Mouse (Mus musculus) MEL (cell line): Measurements from ENCODE around the gene Smurf1. TPM values are rescaled to one million over a fixed set of nuclear protein-coding genes. Genes with fewer than 3 reads are reported as not detected.

Experiments
- DNase-seq: peaks from one replicate; pipeline ENCODE4 v3.0.0; 2011; ENCODE audit warnings: low read depth, low spot score
- H3K27ac ChIP-seq: 2 replicates; pipeline ENCODE4 v1.5.1; 2012; ENCODE audit warnings: low read depth, mild to moderate bottlenecking, control low read depth, low read length, moderate library complexity; ENCODE audit not compliant: control insufficient read depth
- H3K27me3 ChIP-seq, 2 experiments: fragments of 150-350 bp in 1 of 2; sonication (generic) in 1 of 2; 2 replicates each; pipeline ENCODE4 v1.6.1; 2012; ENCODE audit warnings: low read length in 2 of 2, mild to moderate bottlenecking in 2 of 2, improper control_type of control experiment in 1 of 2, moderate library complexity in 1 of 2; ENCODE audit not compliant: insufficient read depth in 2 of 2, control insufficient read depth in 1 of 2
- H3K36me3 ChIP-seq, 2 experiments: 2 replicates each; pipeline ENCODE4 v1.6.1; 2012 to 2014; ENCODE audit warnings: low read length in 2 of 2, improper control_type of control experiment in 1 of 2, inconsistent platforms in 1 of 2, mild to moderate bottlenecking in 1 of 2; ENCODE audit not compliant: insufficient read depth in 2 of 2, control insufficient read depth in 1 of 2
- H3K4me1 ChIP-seq, 2 experiments: fragments of 150-350 bp in 1 of 2; sonication (generic) in 1 of 2; 2 replicates each; pipeline ENCODE4 v1.6.1; 2012; ENCODE audit warnings: low read length in 2 of 2, improper control_type of control experiment in 1 of 2, mild to moderate bottlenecking in 1 of 2; ENCODE audit not compliant: insufficient read depth in 2 of 2, control insufficient read depth in 1 of 2
- H3K4me3 ChIP-seq, 2 experiments: fragments of 150-350 bp in 1 of 2; sonication (generic) in 1 of 2; 2 replicates each; pipeline ENCODE4 v1.5.1; 2012; ENCODE audit warnings: low read depth in 2 of 2, low read length in 2 of 2, mild to moderate bottlenecking in 2 of 2, moderate library complexity in 2 of 2, control low read depth in 1 of 2, improper control_type of control experiment in 1 of 2; ENCODE audit not compliant: control insufficient read depth in 1 of 2, insufficient read depth in 1 of 2
- H3K79me2 ChIP-seq: 2 replicates; pipeline ENCODE4 v1.6.1; 2012; ENCODE audit warnings: mild to moderate bottlenecking, low read length, moderate library complexity; ENCODE audit not compliant: control insufficient read depth, poor library complexity, insufficient read depth
- H3K9ac ChIP-seq: 2 replicates; pipeline ENCODE4 v1.6.1; 2012; ENCODE audit warnings: low read depth, mild to moderate bottlenecking, control low read depth, low read length, moderate library complexity; ENCODE audit not compliant: control insufficient read depth, poor library complexity, severe bottlenecking
- H3K9me3 ChIP-seq: fragments of 150-350 bp; sonication (generic); replicated peaks from 2 replicates; pipeline ENCODE4 v1.6.1; 2012; ENCODE audit warnings: mild to moderate bottlenecking, low read length, improper control_type of control experiment, moderate library complexity; ENCODE audit not compliant: insufficient read depth
- BHLHE40 ChIP-seq: IDR thresholded peaks from 2 replicates; pipeline ENCODE4 v1.6.1; 2012; ENCODE audit warnings: low read depth, mild to moderate bottlenecking, inconsistent platforms, low read length, improper control_type of control experiment, borderline replicate concordance
- CHD1 ChIP-seq: IDR thresholded peaks from 2 replicates; pipeline ENCODE4 v1.6.1; 2012; ENCODE audit warnings: low read depth, mild to moderate bottlenecking, inconsistent platforms, low read length, improper control_type of control experiment
- ELF1 ChIP-seq: IDR thresholded peaks from 2 replicates; pipeline ENCODE4 v1.6.1; 2014; ENCODE audit warnings: low read depth, mild to moderate bottlenecking, inconsistent platforms, low read length, improper control_type of control experiment, moderate library complexity
- GATA1 ChIP-seq: IDR thresholded peaks from 2 replicates; pipeline ENCODE4 v1.6.1; 2011; ENCODE audit warnings: low read depth, low read length, improper control_type of control experiment
- HCFC1 ChIP-seq: IDR thresholded peaks from 2 replicates; pipeline ENCODE4 v1.6.1; 2012; ENCODE audit warnings: low read depth, mild to moderate bottlenecking, inconsistent platforms, low read length, improper control_type of control experiment, moderate library complexity
- JUND ChIP-seq: IDR thresholded peaks from 2 replicates; pipeline ENCODE4 v1.6.1; 2011; ENCODE audit warnings: low read depth, mild to moderate bottlenecking, improper control_type of control experiment, low read length
- KAT2A ChIP-seq: conservative IDR thresholded peaks from 2 replicates; pipeline ENCODE4 v1.6.1; 2012; ENCODE audit warnings: low read depth, low read length, improper control_type of control experiment, inconsistent platforms
- MAFK ChIP-seq: IDR thresholded peaks from 2 replicates; pipeline ENCODE4 v1.6.1; 2011; ENCODE audit warnings: low read depth, mild to moderate bottlenecking, low read length, improper control_type of control experiment, borderline replicate concordance
- MAX ChIP-seq: IDR thresholded peaks from 2 replicates; pipeline ENCODE4 v1.6.1; 2011; ENCODE audit warnings: low read length, improper control_type of control experiment
- MYB ChIP-seq: IDR thresholded peaks from 2 replicates; pipeline ENCODE4 v1.6.1; 2011; ENCODE audit warnings: mild to moderate bottlenecking, low read depth, low read length, improper control_type of control experiment
- NRF1 ChIP-seq: IDR thresholded peaks from 2 replicates; pipeline ENCODE4 v1.6.1; 2014; ENCODE audit warnings: low read depth, mild to moderate bottlenecking, inconsistent platforms, low read length, improper control_type of control experiment, moderate library complexity; ENCODE audit not compliant: poor library complexity, insufficient read depth, severe bottlenecking
- POLR2AphosphoS5 ChIP-seq: IDR thresholded peaks from 2 replicates; pipeline ENCODE4 v1.6.1; 2012; ENCODE audit warnings: low read depth, borderline replicate concordance, mild to moderate bottlenecking, inconsistent platforms, low read length, moderate library complexity, mixed read lengths
- RCOR1 ChIP-seq: IDR thresholded peaks from 2 replicates; pipeline ENCODE4 v1.6.1; 2012; ENCODE audit warnings: low read depth, mild to moderate bottlenecking, inconsistent platforms, low read length, improper control_type of control experiment
- TAL1 ChIP-seq: IDR thresholded peaks from 2 replicates; pipeline ENCODE4 v1.6.1; 2012; ENCODE audit warnings: mild to moderate bottlenecking, inconsistent platforms, low read length, moderate library complexity, mixed read lengths
- TBP ChIP-seq: IDR thresholded peaks from 2 replicates; pipeline ENCODE4 v1.8.0; 2011; ENCODE audit warnings: low read depth, low read length, improper control_type of control experiment
- TCF12 ChIP-seq: IDR thresholded peaks from 2 replicates; pipeline ENCODE4 v1.6.1; 2014; ENCODE audit warnings: low read depth, mild to moderate bottlenecking, inconsistent platforms, low read length, improper control_type of control experiment, moderate library complexity
- USF1 ChIP-seq: IDR thresholded peaks from 2 replicates; pipeline ENCODE4 v1.6.1; 2014; ENCODE audit warnings: low read depth, mild to moderate bottlenecking, inconsistent platforms, low read length, improper control_type of control experiment, moderate library complexity
- USF2 ChIP-seq, 2 experiments: IDR thresholded peaks; 2 replicates each; pipeline ENCODE4 v1.6.1; 2011 to 2012; ENCODE audit warnings: improper control_type of control experiment in 2 of 2, low read length in 2 of 2, borderline replicate concordance in 1 of 2, inconsistent platforms in 1 of 2, low read depth in 1 of 2, mild to moderate bottlenecking in 1 of 2; ENCODE audit not compliant: insufficient read depth in 1 of 2
- ZC3H11A ChIP-seq: IDR thresholded peaks from 2 replicates; pipeline ENCODE4 v1.6.1; 2012; ENCODE audit warnings: low read depth, mild to moderate bottlenecking, inconsistent platforms, low read length, improper control_type of control experiment
- polyA plus RNA-seq, 2 experiments: library from polyadenylated mRNA; stranded (reverse) in 1 of 2; unstranded in 1 of 2; fragments of >175 nt in 1 of 2; fragments of >200 nt in 1 of 2; gene quantifications; 2 replicates each; pipeline versions ENCODE4 v1.2.1 to v1.2.4; 2012; ENCODE audit warnings: low replicate concordance in 2 of 2, low read depth in 1 of 2; ENCODE audit not compliant: insufficient read length in 2 of 2, insufficient read depth in 1 of 2, missing spikeins in 1 of 2
- total RNA-seq: library from RNA; depleted of rRNA; stranded (reverse); fragments of 300-350 nt; gene quantifications from 2 replicates; pipeline ENCODE4 v1.2.3, GENCODE M21; 2012; rRNA removed

Gene Smurf1
- total and polyA plus RNA-seq, 3 experiments, result 4.0 to 10.6 TPM; not detected in 1

DNA sequence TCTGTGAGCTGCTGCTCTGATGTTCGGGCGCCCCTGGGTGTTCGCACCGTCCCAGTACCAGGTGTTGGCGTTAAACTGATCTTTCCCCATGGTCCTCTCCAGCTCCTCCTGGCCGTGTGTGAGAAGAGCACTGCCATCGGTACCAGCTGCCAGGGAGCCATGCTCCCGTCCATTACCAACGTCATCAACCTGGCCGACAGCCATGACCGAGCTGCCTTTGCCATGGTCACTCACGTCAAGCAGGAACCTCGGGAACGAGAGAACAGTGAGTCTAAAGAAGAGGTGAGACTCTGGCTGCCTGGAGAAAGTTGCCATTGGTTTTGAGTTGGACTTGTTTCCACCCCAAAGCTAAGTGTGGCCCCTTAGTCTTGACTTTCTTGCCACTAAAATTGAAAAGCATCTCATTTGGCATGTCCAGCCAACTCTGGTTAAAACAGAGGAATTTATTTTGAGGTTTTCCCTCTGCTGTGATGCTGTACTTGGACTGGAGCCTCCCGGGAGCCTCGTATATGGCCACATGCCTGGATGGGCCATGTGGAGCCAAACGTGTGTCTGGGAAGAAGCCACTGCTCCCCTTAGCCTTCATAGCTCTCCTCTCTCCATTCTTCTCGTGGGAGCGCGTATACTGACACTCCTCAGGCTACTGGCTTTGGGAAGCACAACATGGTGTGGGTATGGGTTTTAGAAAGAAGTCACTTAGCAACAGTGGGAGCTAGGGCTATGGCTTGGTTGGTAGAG is 137.1 kb downstream of the Smurf1 start:
- H3K36me3 ChIP-seq, result peaks cover 8 to 20% of the 10 kb centered on the region in 2 experiments
- no peaks in the 10 kb centered on the region for H3K27me3 ChIP-seq
- H3K9me3 ChIP-seq, result no peaks in the 10 kb centered on the region
- TF ChIP-seq MAFK, result no peak
- TF ChIP-seq HCFC1, result no peak
- no peak for TF ChIP-seq ELF1
- no peak for TF ChIP-seq TBP
- TF ChIP-seq KAT2A, result no peak
- TF ChIP-seq RCOR1, result no peak
- no peak for TF ChIP-seq CHD1
- TF ChIP-seq NRF1, result no peak
- TF ChIP-seq MAX, result no peak
- TF ChIP-seq USF1, result no peak
- TF ChIP-seq GATA1, result no peak
- TF ChIP-seq ZC3H11A, result no peak
- TF ChIP-seq TCF12, result no peak
- no peak for TF ChIP-seq POLR2AphosphoS5
- no peak for TF ChIP-seq JUND
- TF ChIP-seq TAL1, result no peak
- TF ChIP-seq USF2 (IDR thresholded peaks at IDR 0.05; ENCODE audit: borderline replicate concordance in 1 of 2, insufficient read depth in 1 of 2, low read depth in 1 of 2, low read length in 2 of 2), result no peak
- TF ChIP-seq MYB, result no peak
- no peak for TF ChIP-seq BHLHE40
- H3K4me1 ChIP-seq, result peaks cover 2 to 5% of the 10 kb centered on the region in 2 experiments; a peak in 2 of 4 replicates
- DNase-seq, result no peak
- no peak overlapping the region for H3K9ac ChIP-seq
- no peak overlapping the region for H3K27ac ChIP-seq
- no peak overlapping the region for H3K4me3 ChIP-seq
- no peaks in the 10 kb centered on the region for H3K79me2 ChIP-seq

Other genes with a start within 250 kb of the Smurf1 start
- gene Tmem130, start 204.0 kb downstream of the Smurf1 start, total RNA-seq, result not detected in 2 replicates
- gene Tmem130, start 204.0 kb downstream of the Smurf1 start, polyA plus RNA-seq, result under 1 TPM in 1 of 2 experiments, not detected in 1; 0.14 TPM
- 44.1 and 48.9 TPM in 2 replicates for gene Trrap, start 198.1 kb downstream of the Smurf1 start, total RNA-seq
- gene Trrap, start 198.1 kb downstream of the Smurf1 start, polyA plus RNA-seq, result 10 to 100 TPM; 45.6 to 91.6 TPM
- not detected in 2 replicates for gene Gm4871, start 66.9 kb upstream of the Smurf1 start, total RNA-seq
- gene Gm4871, start 66.9 kb upstream of the Smurf1 start, polyA plus RNA-seq, result not detected
- not detected in 2 replicates for gene 1700018F24Rik, start 77.1 kb upstream of the Smurf1 start, total RNA-seq
- gene 1700018F24Rik, start 77.1 kb upstream of the Smurf1 start, polyA plus RNA-seq, result not detected
- gene Arpc1a, start 118.0 kb upstream of the Smurf1 start, total RNA-seq, result 85.8 and 96.9 TPM in 2 replicates
- 100 to 1,000 TPM; 187 to 306 TPM for gene Arpc1a, start 118.0 kb upstream of the Smurf1 start, polyA plus RNA-seq
- 0.35 and 2.5 TPM in 2 replicates for gene Kpna7, start 118.2 kb upstream of the Smurf1 start, total RNA-seq
- gene Kpna7, start 118.2 kb upstream of the Smurf1 start, polyA plus RNA-seq, result 1 to 10 TPM in 1 of 2 experiments, not detected in 1; 2.2 TPM
- gene Arpc1b, start 148.4 kb upstream of the Smurf1 start, total RNA-seq, result 432 and 582 TPM in 2 replicates
- 100 to 1,000 TPM; 143 to 708 TPM for gene Arpc1b, start 148.4 kb upstream of the Smurf1 start, polyA plus RNA-seq
- gene Pdap1, start 174.4 kb upstream of the Smurf1 start, total RNA-seq, result 104 and 106 TPM in 2 replicates
- gene Pdap1, start 174.4 kb upstream of the Smurf1 start, polyA plus RNA-seq, result 100 to 1,000 TPM in 1 of 2 experiments, not detected in 1; 301 TPM
- gene Bud31, start 174.5 kb upstream of the Smurf1 start, total RNA-seq, result 203 and 207 TPM in 2 replicates
- 100 to 1,000 TPM in 1 of 2 experiments, not detected in 1; 193 TPM for gene Bud31, start 174.5 kb upstream of the Smurf1 start, polyA plus RNA-seq
- gene Ptcd1, start 201.3 kb upstream of the Smurf1 start, total RNA-seq, result 20.4 and 21.0 TPM in 2 replicates
- 10 to 100 TPM in 1 of 2 experiments, not detected in 1; 22.3 TPM for gene Ptcd1, start 201.3 kb upstream of the Smurf1 start, polyA plus RNA-seq
- 72.0 and 75.3 TPM in 2 replicates for gene Cpsf4, start 201.4 kb upstream of the Smurf1 start, total RNA-seq
- 10 to 100 TPM in 1 of 2 experiments, not detected in 1; 88.2 TPM for gene Cpsf4, start 201.4 kb upstream of the Smurf1 start, polyA plus RNA-seq
- 493 and 517 TPM in 2 replicates for gene Atp5j2, start 226.2 kb upstream of the Smurf1 start, total RNA-seq
- gene Atp5j2, start 226.2 kb upstream of the Smurf1 start, polyA plus RNA-seq, result 100 to 1,000 TPM; 543 to 733 TPM
- 6.7 and 7.1 TPM in 2 replicates for gene Zkscan14, start 236.0 kb upstream of the Smurf1 start, total RNA-seq
- 1 to 10 TPM in 1 of 2 experiments, not detected in 1; 7.5 TPM for gene Zkscan14, start 236.0 kb upstream of the Smurf1 start, polyA plus RNA-seq
- gene Zkscan5, start 238.7 kb upstream of the Smurf1 start, total RNA-seq, result 7.8 and 8.7 TPM in 2 replicates
- gene Zkscan5, start 238.7 kb upstream of the Smurf1 start, polyA plus RNA-seq, result 1 to 10 TPM in 1 of 2 experiments, not detected in 1; 9.8 TPM